Mouse (Mus musculus) layer of hippocampus, adult 2 months (tissue): ENCODE results near the gene Trmt5. TPM values are rescaled to one million over a fixed set of nuclear protein-coding genes. Genes with fewer than 3 reads are reported as not detected.
A peak's percentile ranks its signal among the peaks of the same experiment; 100 is the strongest.

ENCODE experiments used
- DNase-seq, 2 experiments: peaks; one replicate each; pipeline ENCODE4 v3.0.0; 2022; ENCODE audit warnings: low spot score in 2 of 2
- H3K27ac ChIP-seq: fragments of 200-600 bp; 2 replicates; pipeline ENCODE4 v1.8.1; 2022
- H3K4me3 ChIP-seq: fragments of 200-600 bp; 2 replicates; pipeline ENCODE4 v1.8.1; 2022; ENCODE audit warnings: mild to moderate bottlenecking
- CTCF ChIP-seq: fragments of 200-600 bp; conservative IDR thresholded peaks from 2 replicates; pipeline ENCODE4 v1.8.1; 2022; ENCODE audit warnings: antibody characterized with exemption, mild to moderate bottlenecking, moderate library complexity
- long read RNA-seq, 2 experiments: library from polyadenylated mRNA; stranded (forward); transcript quantifications; one replicate each; pipeline ENCODE4 v2.0.0; 2021; ENCODE audit warnings: borderline mapping rate in 2 of 2
- total RNA-seq, 2 experiments: library from RNA; stranded (reverse); gene quantifications; 2 replicates each; pipeline ENCODE4 v1.2.3; 2021

Trmt5 gene
- 10 to 100 TPM in 1 of 2 experiments, 1 to 10 TPM in 1; 9.7 to 13.0 TPM for total RNA-seq
- long read RNA-seq, experiment 1, partial matches to known transcripts, result 1 of 7 reads
- long read RNA-seq, experiment 1, other reads (novel, unspliced or antisense), result 2 of 7 reads
- long read RNA-seq, experiment 2, partial matches to known transcripts, result 1 of 7 reads
- long read RNA-seq, experiment 2, other reads (novel, unspliced or antisense), result 3 of 7 reads

GRCm38 (mm10) chr12:73286287-73287092 is at the start of gene Trmt5, which contains the start of gene Slc38a6:
TSS of gene Trmt5 (minus strand) at chr12:73286710.
TSS of gene Slc38a6 (plus strand) at chr12:73286779.
- no peak for TF ChIP-seq CTCF
- peak within 1 kb of the TSS; percentile 95 for H3K27ac ChIP-seq

GRCm38 (mm10) chr12:73334051-73334551 is 47.6 kb upstream of the Trmt5 start:
- no peak for DNase-seq
- TF ChIP-seq CTCF, result no peak
- Histone ChIP-seq H3K4me3 (no peak overlapping the region), H3K27ac (no peak overlapping the region)

More at GRCm38 (mm10) chr12:73286287-73287092, at the start of gene Trmt5, which contains the start of gene Slc38a6:
- DNase-seq, result peak; percentile 86 to 92
- H3K4me3 ChIP-seq, result peak within 1 kb of the TSS; percentile 98

GRCm38 (mm10) chr12:73332701-73333100 is 46.2 kb upstream of the Trmt5 start:
- Histone ChIP-seq H3K27ac (no peak overlapping the region), H3K4me3 (no peak overlapping the region)
- DNase-seq, result no peak
- TF ChIP-seq CTCF, result no peak

GRCm38 (mm10) chr12:73330236-73330635 is 43.7 kb upstream of the Trmt5 start:
- no peak overlapping the region for H3K4me3 ChIP-seq

GRCm38 (mm10) chr12:73328448-73329167 is 42.1 kb upstream of the Trmt5 start:
- H3K4me3 ChIP-seq, result no peak overlapping the region
- no peak for TF ChIP-seq CTCF
- no peak for DNase-seq
- H3K27ac ChIP-seq, result no peak overlapping the region

More at GRCm38 (mm10) chr12:73330236-73330635, 43.7 kb upstream of the Trmt5 start:
- no peak for DNase-seq
- TF ChIP-seq CTCF, result no peak
- H3K27ac ChIP-seq, result no peak overlapping the region

- DNase-seq, result no peak
- Histone ChIP-seq H3K4me3 (no peak overlapping the region), H3K27ac (no peak overlapping the region)
- TF ChIP-seq CTCF, result no peak
These were observed 40.9 kb upstream of the Trmt5 start for GRCm38 (mm10) chr12:73327381-73327780.

GRCm38 (mm10) chr12:73325617-73326016 is 39.1 kb upstream of the Trmt5 start:
- Histone ChIP-seq H3K27ac (peak overlapping the region; percentile 28; the same call in 1 of the 2 replicates), H3K4me3 (no peak overlapping the region)
- TF ChIP-seq CTCF, result no peak
- DNase-seq, result no peak

GRCm38 (mm10) chr12:73325181-73325580 is 38.7 kb upstream of the Trmt5 start:
- DNase-seq, result no peak
- Histone ChIP-seq H3K4me3 (no peak overlapping the region), H3K27ac (0 out of 2 replicates have a peak overlapping the region, but pooled peaks have one; percentile 28)
- no peak for TF ChIP-seq CTCF

GRCm38 (mm10) chr12:73324742-73325141 is 38.2 kb upstream of the Trmt5 start:
- no peak for DNase-seq
- TF ChIP-seq CTCF, result peak; percentile 66
- no peak overlapping the region; the same call in 1 of the 2 replicates for H3K27ac ChIP-seq
- no peak overlapping the region for H3K4me3 ChIP-seq

- Histone ChIP-seq H3K4me3 (no peak overlapping the region), H3K27ac (no peak overlapping the region)
- DNase-seq, result peak in 1 of 2 experiments; percentile 23
- no peak for TF ChIP-seq CTCF
These were observed 37.7 kb upstream of the Trmt5 start for GRCm38 (mm10) chr12:73324180-73324586.

GRCm38 (mm10) chr12:73317706-73318686 is 31.5 kb upstream of the Trmt5 start:
- H3K27ac ChIP-seq, result no peak overlapping the region
- no peak for TF ChIP-seq CTCF
- H3K4me3 ChIP-seq, result no peak overlapping the region
- DNase-seq, result no peak

- no peak overlapping the region for H3K4me3 ChIP-seq
- TF ChIP-seq CTCF, result no peak
These were observed 22.2 kb upstream of the Trmt5 start for GRCm38 (mm10) chr12:73308711-73309110.

More at GRCm38 (mm10) chr12:73308711-73309110, 22.2 kb upstream of the Trmt5 start:
- no peak overlapping the region for H3K27ac ChIP-seq
- DNase-seq, result no peak
